Mouse (Mus musculus) forebrain, embryonic 11.5 days (tissue): ENCODE results near the gene Gm17428. TPM values are rescaled to one million over a fixed set of nuclear protein-coding genes. Genes with fewer than 3 reads are reported as not detected.
A peak's percentile ranks its signal among the peaks of the same experiment; 100 is the strongest.

Experiments used
- ATAC-seq: fragments of 200-750 bp; cut with Nextera tagmentation; replicated peaks from 2 replicates; pipeline ENCODE4 v1.8.0; 2017; ENCODE audit warnings: moderate TSS enrichment; ENCODE audit not compliant: low FRiP score
- DNase-seq: peaks from one replicate; pipeline ENCODE4 v3.0.0-alpha.2; 2017; ENCODE audit warnings: low spot score
- H3K27ac ChIP-seq: fragments of 300-500 bp; sonication (generic); 2 replicates; pipeline ENCODE4 v1.5.1; 2014; ENCODE audit warnings: low read depth, low read length
- H3K27me3 ChIP-seq: fragments of 300-500 bp; sonication (generic); 2 replicates; pipeline ENCODE4 v1.6.1; 2014; ENCODE audit warnings: mild to moderate bottlenecking, low read length, mixed read lengths; ENCODE audit not compliant: control insufficient read depth, insufficient read depth
- H3K36me3 ChIP-seq: fragments of 300-500 bp; sonication (generic); 2 replicates; pipeline ENCODE4 v1.6.1; 2014; ENCODE audit warnings: mild to moderate bottlenecking, low read length, moderate library complexity, mixed read lengths; ENCODE audit not compliant: control insufficient read depth, insufficient read depth
- H3K4me1 ChIP-seq: fragments of 300-500 bp; sonication (generic); replicated peaks from 2 replicates; pipeline ENCODE4 v1.6.1; 2014; ENCODE audit warnings: low read length, mixed read lengths; ENCODE audit not compliant: control insufficient read depth, insufficient read depth
- H3K4me2 ChIP-seq: fragments of 300-500 bp; sonication (generic); 2 replicates; pipeline ENCODE4 v1.6.1; 2014; ENCODE audit warnings: low read depth, mild to moderate bottlenecking, low read length, moderate library complexity, mixed read lengths; ENCODE audit not compliant: severe bottlenecking
- H3K4me3 ChIP-seq: fragments of 300-500 bp; sonication (generic); 2 replicates; pipeline ENCODE4 v1.5.1; 2014; ENCODE audit warnings: low read depth, low read length
- H3K9ac ChIP-seq: fragments of 300-500 bp; sonication (generic); 2 replicates; pipeline ENCODE4 v1.6.1; 2014; ENCODE audit warnings: low read length
- H3K9me3 ChIP-seq: fragments of 300-500 bp; sonication (generic); 2 replicates; pipeline ENCODE4 v1.6.1; 2016; ENCODE audit warnings: low read length, mixed read lengths; ENCODE audit not compliant: control insufficient read depth
- WGBS: fragments of 180-500 bp; shearing (Covaris S2); extraction: QIAGEN DNeasy Blood & Tissue Kit; methylation state at CpG from one replicate; pipeline ENCODE4 v1.1.7; 2014; 5-methylcytosine and 5-hydroxymethylcytosine counted together
- polyA plus RNA-seq: library from polyadenylated mRNA; unstranded; fragments of >200 nt; fragmentation: Nextera tagmentation; extraction: Ambion mirVana; gene quantifications from 2 replicates; pipeline ENCODE4 v1.2.1, GENCODE M21; 2014

Gm17428 gene
- polyA plus RNA-seq, 1 experiment from 2014 or later = not detected

GRCm38 (mm10) chr14:54938431-54939219 is 38.1 kb upstream of the Gm17428 start:
- Histone ChIP-seq H3K9me3 (no peaks in the 10 kb centered on the region), H3K4me3 (no peak overlapping the region), H3K4me2 (no peak overlapping the region), H3K36me3 (no peaks in the 10 kb centered on the region), H3K9ac (no peak overlapping the region), H3K4me1 (no peaks in the 10 kb centered on the region), H3K27me3 (no peaks in the 10 kb centered on the region), H3K27ac (no peak overlapping the region)
- WGBS = 82% methylated on average over 15 of the region's 15 CpGs
- ATAC-seq (no peak), DNase-seq (no peak)

DNA sequence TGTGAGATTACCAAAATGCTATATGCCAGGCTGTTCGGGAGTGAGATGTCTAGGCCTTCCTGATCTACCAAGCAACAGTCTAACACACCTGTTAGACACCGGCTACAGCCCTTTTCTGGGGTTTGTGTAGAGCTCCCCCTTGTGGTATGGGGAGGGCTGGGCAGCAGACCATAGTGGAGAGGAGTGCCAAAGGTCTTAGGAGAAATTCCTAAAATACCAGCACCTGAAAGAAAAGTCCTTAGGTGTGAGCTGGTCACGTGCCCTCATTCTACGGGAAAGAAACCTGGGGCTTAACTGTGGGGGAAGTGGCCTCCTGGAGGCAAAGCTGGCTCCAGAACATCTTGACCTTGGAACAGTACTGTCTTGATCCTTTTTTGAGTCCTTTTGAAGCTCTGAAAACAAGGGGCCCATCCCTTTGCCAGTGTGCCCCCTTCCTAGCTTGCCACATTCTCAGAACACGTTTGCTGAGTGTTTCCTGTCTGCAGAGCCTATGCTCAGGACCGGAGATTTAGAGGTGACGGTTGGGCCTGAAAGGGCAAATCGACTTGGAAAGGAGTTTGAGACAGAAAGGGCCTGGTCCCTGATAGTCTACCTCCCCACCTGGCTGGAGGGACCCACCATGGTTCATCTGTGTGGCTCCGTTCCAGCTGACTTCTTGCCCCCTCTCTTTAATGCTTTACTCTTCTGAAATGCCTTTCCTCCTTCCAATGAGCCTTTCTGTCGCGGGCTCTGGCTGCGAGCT is 37.1 kb upstream of the Gm17428 start:
- WGBS = 52% methylated on average over 12 of the region's 12 CpGs
- Histone ChIP-seq H3K9ac (no peak overlapping the region), H3K4me1 (no peaks in the 10 kb centered on the region), H3K4me2 (no peak overlapping the region), H3K27me3 (no peaks in the 10 kb centered on the region), H3K4me3 (no peak overlapping the region), H3K36me3 (no peaks in the 10 kb centered on the region), H3K27ac (no peak overlapping the region), H3K9me3 (no peaks in the 10 kb centered on the region)
- ATAC-seq = 0 out of 2 replicates have a peak, but pooled peaks have one; percentile 18
- peak; percentile 77 for DNase-seq

- no peak for ATAC-seq
- DNase-seq = no peak
- Histone ChIP-seq H3K9me3 (no peaks in the 10 kb centered on the region), H3K4me3 (no peak overlapping the region), H3K27ac (no peak overlapping the region), H3K9ac (no peak overlapping the region), H3K4me2 (no peak overlapping the region), H3K36me3 (no peaks in the 10 kb centered on the region), H3K27me3 (no peaks in the 10 kb centered on the region), H3K4me1 (no peaks in the 10 kb centered on the region)
- WGBS = 91% methylated on average over 3 of the region's 3 CpGs
These were observed 36.6 kb upstream of the Gm17428 start for GRCm38 (mm10) chr14:54940176-54940530.

GRCm38 (mm10) chr14:54941024-54941978 is 35.4 kb upstream of the Gm17428 start:
- H3K36me3 ChIP-seq = no peaks in the 10 kb centered on the region
- no peak overlapping the region for H3K4me2 ChIP-seq
- WGBS = 71% methylated on average over 13 of the region's 13 CpGs
- H3K27me3 ChIP-seq = no peaks in the 10 kb centered on the region
- no peak overlapping the region for H3K9ac ChIP-seq
- DNase-seq (no peak), ATAC-seq (no peak)
- H3K9me3 ChIP-seq = no peaks in the 10 kb centered on the region
- no peak overlapping the region for H3K4me3 ChIP-seq
- no peaks in the 10 kb centered on the region for H3K4me1 ChIP-seq
- no peak overlapping the region for H3K27ac ChIP-seq

DNA sequence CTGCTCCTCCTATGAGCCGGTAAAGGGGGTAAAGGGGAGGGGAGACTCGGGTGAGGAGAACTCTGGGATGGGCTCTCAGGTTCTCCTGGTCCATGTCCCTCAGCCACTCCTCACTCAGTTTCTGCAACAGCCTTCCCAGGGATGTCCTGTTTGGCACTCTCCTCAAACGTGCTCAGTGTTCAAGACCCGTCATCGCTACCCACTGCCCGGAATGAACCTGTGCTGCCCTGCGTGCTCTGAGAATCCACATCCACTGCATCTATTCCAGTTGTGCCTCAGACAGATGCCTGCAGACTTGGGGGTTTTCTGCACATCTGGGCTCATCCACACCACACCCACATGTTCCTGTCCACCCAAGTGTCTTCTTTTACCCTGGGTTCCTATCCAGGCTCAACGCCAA is 34.3 kb upstream of the Gm17428 start:
- 90% methylated on average over 8 of the region's 8 CpGs for WGBS
- no peak for ATAC-seq
- H3K9me3 ChIP-seq = no peaks in the 10 kb centered on the region
- H3K27me3 ChIP-seq = no peaks in the 10 kb centered on the region
- H3K9ac ChIP-seq = no peak overlapping the region
- no peak overlapping the region for H3K27ac ChIP-seq
- H3K36me3 ChIP-seq = no peaks in the 10 kb centered on the region
- no peak for DNase-seq
- H3K4me2 ChIP-seq = no peak overlapping the region
- H3K4me1 ChIP-seq = no peaks in the 10 kb centered on the region
- no peak overlapping the region for H3K4me3 ChIP-seq

DNA sequence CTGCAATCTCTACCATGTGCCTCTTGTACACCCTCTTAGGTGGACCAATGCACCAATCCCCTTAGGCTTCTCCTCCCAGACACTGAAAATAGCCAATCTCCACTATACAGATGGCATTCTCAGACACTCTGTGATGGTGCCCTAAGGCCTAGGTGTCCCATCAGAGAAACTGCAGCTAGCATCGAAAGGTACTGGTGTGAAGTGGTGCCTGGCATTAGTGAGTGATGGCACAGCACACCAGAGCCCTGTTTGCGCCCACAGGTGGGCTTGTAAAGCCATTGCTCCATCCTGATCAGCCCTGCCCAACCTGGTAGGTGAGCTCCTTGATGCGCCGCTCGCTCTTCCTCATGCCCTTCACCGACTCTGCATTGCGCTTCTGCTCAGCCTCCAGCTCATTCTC is 32.8 kb upstream of the Gm17428 start:
- ATAC-seq (no peak), DNase-seq (no peak)
- Histone ChIP-seq H3K4me2 (no peak overlapping the region), H3K4me3 (no peak overlapping the region), H3K4me1 (no peaks in the 10 kb centered on the region), H3K9ac (no peak overlapping the region), H3K36me3 (no peaks in the 10 kb centered on the region), H3K27me3 (no peaks in the 10 kb centered on the region), H3K27ac (no peak overlapping the region), H3K9me3 (no peaks in the 10 kb centered on the region)
- 94% methylated on average over 7 of the region's 7 CpGs for WGBS

- Histone ChIP-seq H3K27ac (no peak overlapping the region), H3K36me3 (no peaks in the 10 kb centered on the region), H3K9me3 (no peaks in the 10 kb centered on the region), H3K27me3 (no peaks in the 10 kb centered on the region), H3K4me2 (no peak overlapping the region), H3K4me3 (no peak overlapping the region), H3K9ac (no peak overlapping the region), H3K4me1 (no peaks in the 10 kb centered on the region)
- 68% methylated on average over 2 of the region's 2 CpGs for WGBS
- no peak for DNase-seq
- ATAC-seq = no peak
These were observed 31.8 kb upstream of the Gm17428 start for GRCm38 (mm10) chr14:54944939-54945338.

GRCm38 (mm10) chr14:54945975-54946704 is 30.6 kb upstream of the Gm17428 start:
- H3K4me3 ChIP-seq = no peak overlapping the region
- H3K27ac ChIP-seq = no peak overlapping the region
- H3K4me1 ChIP-seq = no peaks in the 10 kb centered on the region
- no peaks in the 10 kb centered on the region for H3K27me3 ChIP-seq
- ATAC-seq (no peak), DNase-seq (no peak)
- no peak overlapping the region for H3K4me2 ChIP-seq
- H3K9ac ChIP-seq = no peak overlapping the region
- no peaks in the 10 kb centered on the region for H3K9me3 ChIP-seq
- 85% methylated on average over 19 of the region's 19 CpGs for WGBS
- H3K36me3 ChIP-seq = no peaks in the 10 kb centered on the region
